ENCODE assay signal across 9 mouse cellular contexts in the genomic region with DNA sequence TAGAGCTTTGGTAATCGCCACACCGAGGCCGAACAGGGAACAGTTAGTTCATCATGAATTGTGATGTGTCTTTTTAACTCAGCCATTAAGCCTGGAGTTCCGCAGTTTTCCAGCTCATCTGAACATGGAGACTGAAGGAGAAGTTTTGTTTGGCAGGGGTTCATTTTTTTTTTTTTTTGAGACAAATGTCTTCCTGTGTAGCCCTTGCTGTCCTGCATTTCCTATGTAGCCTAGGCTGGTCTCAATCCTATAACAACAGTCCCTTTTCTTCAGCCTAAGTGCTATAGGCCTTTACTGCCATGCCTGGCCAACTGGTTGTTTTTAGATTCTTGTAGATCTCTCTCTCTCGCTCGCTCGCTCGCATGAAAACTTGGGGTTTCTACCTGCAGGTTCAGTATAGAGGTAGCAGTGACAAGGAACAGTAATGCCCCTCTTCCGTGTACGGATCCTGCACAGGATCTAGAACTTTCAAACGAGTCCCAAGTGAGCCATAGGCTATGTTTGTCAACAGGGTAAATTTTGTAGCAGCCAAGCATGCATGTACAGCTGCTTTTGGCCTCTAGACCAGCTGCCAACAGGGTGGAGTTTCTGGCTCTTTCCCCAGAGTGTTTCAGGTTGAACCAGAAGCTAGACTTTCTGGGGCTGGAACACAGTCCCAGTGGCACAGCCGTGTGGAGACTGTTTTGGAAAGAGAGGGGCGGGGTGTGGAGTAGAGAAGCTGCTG.
A peak's percentile ranks its signal among the peaks of the same experiment; 100 is the strongest.
DNase-seq lines count a peak whose midpoint lies in the region; ATAC-seq lines count a peak whose summit lies in the region.
"Had no signal": no experiment of that assay in that cellular context is flagged by ENCODE, and none has a peak within 500 bp of the region (broad histone marks: within the 10 kb centered on the region; RNA-seq: fewer than 3 reads in every experiment).

No protein-coding gene starts in this region.

- H3K27ac ChIP-seq in heart, embryonic 14.5 days (replicated peaks in 1 of 2; ENCODE audit: control insufficient read depth in 1 of 2, insufficient read depth in 1 of 2, low read depth in 2 of 2, low read length in 2 of 2) = peak overlapping the region; percentile 42 to 64
- H3K27ac ChIP-seq in stomach, embryonic 16.5 days (ENCODE audit: low read length) = peak overlapping the region; percentile 78
- no peak overlapping the region for H3K27ac ChIP-seq in midbrain, embryonic 10.5 days (replicated peaks)
- no peak overlapping the region for H3K27ac ChIP-seq in forebrain, embryonic 16.5 days (ENCODE audit: low read length)
- H3K27ac ChIP-seq: liver, embryonic 15.5 days had no signal

- WGBS in heart, embryonic 14.5 days = 65% methylated on average over 13 of the region's 13 CpGs
- 63% methylated on average over 13 of the region's 13 CpGs for WGBS in stomach, embryonic 16.5 days
- WGBS in midbrain, embryonic 10.5 days = 93% methylated on average over 13 of the region's 13 CpGs
- 90% methylated on average over 13 of the region's 13 CpGs for WGBS in forebrain, embryonic 16.5 days

- ATAC-seq in heart, embryonic 14.5 days (ENCODE audit: insufficient number of reproducible peaks, insufficient read depth, low FRiP score, low read depth) = peak; percentile 42; the same call in 1 of the 2 replicates
- peak; percentile 64; the same call in 1 of the 2 replicates for ATAC-seq in stomach, embryonic 16.5 days (ENCODE audit: insufficient read depth, low FRiP score)
- ATAC-seq in forebrain, embryonic 16.5 days = no peak

- peaks cover 29 to 66% of the 10 kb centered on the region in 2 experiments for H3K4me1 ChIP-seq in heart, embryonic 14.5 days (ENCODE audit: control insufficient read depth in 2 of 2, insufficient read depth in 2 of 2, low read length in 2 of 2)
- H3K4me1 ChIP-seq in stomach, embryonic 16.5 days (ENCODE audit: control insufficient read depth, insufficient read depth, low read length) = peaks cover 30% of the 10 kb centered on the region
- H3K4me1 ChIP-seq in midbrain, embryonic 10.5 days = peaks cover 38% of the 10 kb centered on the region
- H3K4me1 ChIP-seq in forebrain, embryonic 16.5 days (replicated peaks; ENCODE audit: control insufficient read depth, insufficient read depth, low read length) = peaks cover 13% of the 10 kb centered on the region
- H3K4me1 ChIP-seq: liver, embryonic 15.5 days had no signal

- H3K4me3 ChIP-seq in heart, embryonic 14.5 days (ENCODE audit: control insufficient read depth in 1 of 2, insufficient read depth in 1 of 2, low read depth in 1 of 2, low read length in 2 of 2) = no peak overlapping the region
- no peak overlapping the region for H3K4me3 ChIP-seq in stomach, embryonic 16.5 days (replicated peaks; ENCODE audit: low read length)
- H3K4me3 ChIP-seq in midbrain, embryonic 10.5 days = no peak overlapping the region
- no peak overlapping the region for H3K4me3 ChIP-seq in forebrain, embryonic 16.5 days (replicated peaks; ENCODE audit: low read length)
- H3K4me3 ChIP-seq: liver, embryonic 15.5 days had no signal

- no peak overlapping the region for H3K9ac ChIP-seq in heart, embryonic 14.5 days (ENCODE audit: low read length)
- peak overlapping the region; percentile 31; the same call in 1 of the 2 replicates for H3K9ac ChIP-seq in stomach, embryonic 16.5 days (ENCODE audit: low read length)
- no peak overlapping the region for H3K9ac ChIP-seq in forebrain, embryonic 16.5 days (replicated peaks; ENCODE audit: low read depth, low read length)
- H3K9ac ChIP-seq: liver, embryonic 15.5 days had no signal

- peak; percentile 50 for DNase-seq in ovary, postnatal 36 days (ENCODE audit: low spot score)
- DNase-seq in ovary, adult 18-20 months (ENCODE audit: low spot score) = no peak
- peak; percentile 67 for DNase-seq in kidney, postnatal 10 days
- no peak for DNase-seq in midbrain, embryonic 10.5 days (ENCODE audit: low spot score)
- DNase-seq in spleen, adult 18-20 months = no peak

- no peaks in the 10 kb centered on the region for H3K9me3 ChIP-seq in heart, embryonic 14.5 days (ENCODE audit: control insufficient read depth, low read length)
- no peaks in the 10 kb centered on the region for H3K9me3 ChIP-seq in stomach, embryonic 16.5 days (replicated peaks; ENCODE audit: control insufficient read depth, low read length)
- no peaks in the 10 kb centered on the region for H3K9me3 ChIP-seq in midbrain, embryonic 10.5 days (replicated peaks)
- no peaks in the 10 kb centered on the region for H3K9me3 ChIP-seq in forebrain, embryonic 16.5 days (ENCODE audit: control insufficient read depth, low read length)
- H3K9me3 ChIP-seq: liver, embryonic 15.5 days had no signal

- no peak overlapping the region for H3K4me2 ChIP-seq in heart, embryonic 14.5 days (ENCODE audit: low read length)
- H3K4me2 ChIP-seq in stomach, embryonic 16.5 days (ENCODE audit: low read depth, low read length) = 0 out of 2 replicates have a peak overlapping the region, but pooled peaks have one; percentile 7
- H3K4me2 ChIP-seq in forebrain, embryonic 16.5 days (ENCODE audit: low read length) = no peak overlapping the region
- H3K4me2 ChIP-seq: liver, embryonic 15.5 days had no signal

- peaks cover 12% of the 10 kb centered on the region for H3K36me3 ChIP-seq in heart, embryonic 14.5 days (ENCODE audit: control insufficient read depth, insufficient read depth, low read length)
- no peaks in the 10 kb centered on the region for H3K36me3 ChIP-seq in stomach, embryonic 16.5 days (ENCODE audit: control insufficient read depth, insufficient read depth, low read length)
- no peaks in the 10 kb centered on the region for H3K36me3 ChIP-seq in midbrain, embryonic 10.5 days
- no peaks in the 10 kb centered on the region for H3K36me3 ChIP-seq in forebrain, embryonic 16.5 days (ENCODE audit: control insufficient read depth, insufficient read depth)
- H3K36me3 ChIP-seq: liver, embryonic 15.5 days had no signal

- no peaks in the 10 kb centered on the region for H3K27me3 ChIP-seq in heart, embryonic 14.5 days (ENCODE audit: control insufficient read depth, insufficient read depth, low read length)
- no peaks in the 10 kb centered on the region for H3K27me3 ChIP-seq in stomach, embryonic 16.5 days (ENCODE audit: control insufficient read depth, insufficient read depth, low read length)
- H3K27me3 ChIP-seq in midbrain, embryonic 10.5 days (ENCODE audit: low read depth, poor library complexity, severe bottlenecking) = no peaks in the 10 kb centered on the region
- no peaks in the 10 kb centered on the region for H3K27me3 ChIP-seq in forebrain, embryonic 16.5 days (replicated peaks; ENCODE audit: control insufficient read depth, insufficient read depth, low read length)
- H3K27me3 ChIP-seq: liver, embryonic 15.5 days had no signal

Comparison
In these comparisons a context has a peak if more than half of its experiments do, and no peak if none do; other contexts are left out.
1. DNase-seq: peak in ovary, postnatal 36 days (single experiment) and kidney, postnatal 10 days (single experiment); none in ovary, adult 18-20 months (single experiment), midbrain, embryonic 10.5 days (single experiment) and spleen, adult 18-20 months (0 of 2).
2. H3K27ac ChIP-seq: peak in heart, embryonic 14.5 days (2 of 2) and stomach, embryonic 16.5 days (single experiment); none in midbrain, embryonic 10.5 days (single experiment) and forebrain, embryonic 16.5 days (single experiment).